Mouse (Mus musculus) testis, postnatal 10 days (tissue): ENCODE measurements around the gene Cox4i1.
A peak's percentile ranks its signal among the peaks of the same experiment; 100 is the strongest.

ENCODE experiments used
- DNase-seq: peaks from one replicate; pipeline ENCODE4 v3.0.0; 2021; ENCODE audit warnings: low spot score

The Cox4i1 gene

GRCm38 (mm10) chr8:120667561-120668373, at the start of gene Cox4i1, which contains the start of gene Gm27021:
Cox4i1 (plus strand) TSS chr8:120668222.
Gm27021 (minus strand) TSS chr8:120668079.
- peak; percentile 98 for DNase-seq

GRCm38 (mm10) chr8:120619235-120620180, 48.5 kb upstream of the Cox4i1 start:
- no peak for DNase-seq

- no peak for DNase-seq
Measured at GRCm38 (mm10) chr8:120620441-120620840, 47.6 kb upstream of the Cox4i1 start.

- no peak for DNase-seq
Measured at GRCm38 (mm10) chr8:120622161-120622560, 45.9 kb upstream of the Cox4i1 start.

- no peak for DNase-seq
Measured at GRCm38 (mm10) chr8:120623608-120624007, 44.4 kb upstream of the Cox4i1 start.

GRCm38 (mm10) chr8:120626461-120626860, 41.6 kb upstream of the Cox4i1 start:
- DNase-seq = no peak

- DNase-seq = no peak
Measured at GRCm38 (mm10) chr8:120627298-120627697, 40.7 kb upstream of the Cox4i1 start.

- DNase-seq = no peak
Measured at GRCm38 (mm10) chr8:120630031-120630430, 38.0 kb upstream of the Cox4i1 start.

GRCm38 (mm10) chr8:120630848-120631247, 37.2 kb upstream of the Cox4i1 start:
- DNase-seq = no peak

GRCm38 (mm10) chr8:120631441-120632375, 36.3 kb upstream of the Cox4i1 start:
- no peak for DNase-seq

- DNase-seq = no peak
Measured at GRCm38 (mm10) chr8:120632969-120633664, 34.9 kb upstream of the Cox4i1 start.

- DNase-seq = no peak
Measured at GRCm38 (mm10) chr8:120633665-120634271, 34.3 kb upstream of the Cox4i1 start.

GRCm38 (mm10) chr8:120634329-120634839, 33.6 kb upstream of the Cox4i1 start:
- peak; percentile 66 for DNase-seq

GRCm38 (mm10) chr8:120641245-120641644, 26.8 kb upstream of the Cox4i1 start:
- no peak for DNase-seq

GRCm38 (mm10) chr8:120642031-120642662, 25.9 kb upstream of the Cox4i1 start:
- DNase-seq = no peak

GRCm38 (mm10) chr8:120644663-120645062, 23.4 kb upstream of the Cox4i1 start:
- DNase-seq = peak; percentile 76

GRCm38 (mm10) chr8:120647532-120647931, 20.5 kb upstream of the Cox4i1 start, which contains the start of gene 1190005I06Rik:
1190005I06Rik (minus strand) TSS chr8:120647632.
- no peak for DNase-seq

- DNase-seq = no peak
Measured at GRCm38 (mm10) chr8:120656322-120657052, 11.5 kb upstream of the Cox4i1 start.

- DNase-seq = no peak
Measured at GRCm38 (mm10) chr8:120657415-120657814, 10.6 kb upstream of the Cox4i1 start.
